16 mouse cellular contexts compared by ENCODE assay signal in genomic region chr3:80255304-80255703, GRCm38 (mm10).
"Had no signal": no experiment of that assay in that cellular context is flagged by ENCODE, and none has a peak within 500 bp of the region (broad histone marks: within the 10 kb centered on the region; RNA-seq: fewer than 3 reads in every experiment).

No protein-coding gene starts in this region.

- H3K4me3 ChIP-seq: lung, embryonic 15.5 days; megakaryocyte, embryonic 14.5 days; midbrain, embryonic 13.5 days; midbrain, embryonic 15.5 days; neural tube, embryonic 12.5 days; stomach, embryonic 15.5 days had no signal

- H3K27ac ChIP-seq: lung, embryonic 15.5 days; macrophage; midbrain, embryonic 13.5 days; midbrain, embryonic 15.5 days; neural tube, embryonic 12.5 days; stomach, embryonic 15.5 days; stomach, postnatal 0 days had no signal

- DNase-seq: liver, postnatal 0 days; lung, adult 2 months; lung, postnatal 14 days; lung, postnatal 36 days; right cerebral cortex, postnatal 14 days; thymus, postnatal 14 days; thymus, postnatal 36 days had no signal

- ATAC-seq: liver, postnatal 0 days; lung, postnatal 0 days; midbrain, embryonic 13.5 days; midbrain, embryonic 15.5 days had no signal
